Mouse (Mus musculus): ENCODE results near the gene Rragc.

DNA sequence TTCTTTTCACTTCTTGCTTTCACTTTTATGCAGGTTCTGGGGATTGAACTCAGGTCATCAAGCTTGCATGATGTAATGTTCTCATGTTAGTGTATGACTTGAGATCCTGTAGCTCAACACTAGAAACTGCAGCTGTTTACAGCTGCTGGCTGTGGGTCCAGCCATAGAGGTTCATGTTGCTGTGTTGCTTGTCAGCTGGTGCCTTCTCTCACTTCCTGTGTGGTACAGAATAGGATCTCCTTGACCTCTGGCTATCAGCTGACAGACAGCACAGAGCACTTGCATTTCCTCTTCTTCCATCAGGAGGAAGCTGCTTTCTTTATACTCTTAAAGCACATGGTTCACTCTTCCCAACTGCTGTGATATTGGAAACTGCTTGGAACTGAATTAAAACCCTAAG, 10.7 kb downstream of the Rragc start:
- TF ChIP-seq CTCF (IDR thresholded peaks at IDR 0.05), result no peak
- TF ChIP-seq EP300 (IDR thresholded peaks at IDR 0.05), result no peak

Measured in lung, postnatal 0 days (tissue).